Mouse (Mus musculus): ENCODE measurements around the gene Lekr1. TPM values are rescaled to one million over a fixed set of nuclear protein-coding genes. Genes with fewer than 3 reads are reported as not detected.

Gene Lekr1
- total and polyA plus RNA-seq, 2 experiments from 2014 or later: 2.2 to 4.1 TPM

- Histone ChIP-seq H3K27ac (ENCODE audit: low read depth, low read length) (no peak overlapping the region), H3K9me3 (ENCODE audit: low read length) (no peaks in the 10 kb centered on the region), H3K9ac (replicated peaks; ENCODE audit: low read length, poor library complexity, severe bottlenecking) (no peak overlapping the region), H3K4me1 (ENCODE audit: insufficient read depth, low read length) (peaks cover 8% of the 10 kb centered on the region; the same call in 1 of the 2 replicates), H3K4me3 (ENCODE audit: low read depth, low read length) (no peak overlapping the region), H3K27me3 (ENCODE audit: insufficient read depth, low read length) (no peaks in the 10 kb centered on the region), H3K36me3 (ENCODE audit: insufficient read depth, low read length) (no peaks in the 10 kb centered on the region), H3K4me2 (ENCODE audit: low read depth, low read length, poor library complexity, severe bottlenecking) (no peak overlapping the region)
- ATAC-seq (ENCODE audit: low FRiP score) (no peak), DNase-seq (ENCODE audit: low spot score) (no peak)
- WGBS: 42% methylated on average over 16 of the region's 16 CpGs
- TF ChIP-seq CTCF (IDR thresholded peaks at IDR 0.05): no peak
Measured at GRCm38 (mm10) chr3:65830801-65831200, 164.8 kb downstream of the Lekr1 start.

- no peak overlapping the region for H3K4me3 ChIP-seq (ENCODE audit: low read depth, low read length)
- H3K9ac ChIP-seq (replicated peaks; ENCODE audit: low read length, poor library complexity, severe bottlenecking): no peak overlapping the region
- H3K27ac ChIP-seq (ENCODE audit: low read depth, low read length): no peak overlapping the region
- ATAC-seq (ENCODE audit: low FRiP score) (no peak), DNase-seq (ENCODE audit: low spot score) (no peak)
- peaks cover 8% of the 10 kb centered on the region; the same call in 1 of the 2 replicates for H3K4me1 ChIP-seq (ENCODE audit: insufficient read depth, low read length)
- WGBS: 84% methylated on average over 7 of the region's 7 CpGs
- H3K4me2 ChIP-seq (ENCODE audit: low read depth, low read length, poor library complexity, severe bottlenecking): no peak overlapping the region
- H3K27me3 ChIP-seq (ENCODE audit: insufficient read depth, low read length): no peaks in the 10 kb centered on the region
- no peak for TF ChIP-seq CTCF (IDR thresholded peaks at IDR 0.05)
- no peaks in the 10 kb centered on the region for H3K36me3 ChIP-seq (ENCODE audit: insufficient read depth, low read length)
- no peaks in the 10 kb centered on the region for H3K9me3 ChIP-seq (ENCODE audit: low read length)
Measured at GRCm38 (mm10) chr3:65832398-65832797, 166.4 kb downstream of the Lekr1 start.

GRCm38 (mm10) chr3:65836435-65836834, 170.4 kb downstream of the Lekr1 start:
- WGBS: 46% methylated on average over 5 of the region's 5 CpGs
- Histone ChIP-seq H3K9ac (replicated peaks; ENCODE audit: low read length, poor library complexity, severe bottlenecking) (no peak overlapping the region), H3K4me2 (ENCODE audit: low read depth, low read length, poor library complexity, severe bottlenecking) (no peak overlapping the region), H3K4me3 (ENCODE audit: low read depth, low read length) (no peak overlapping the region), H3K36me3 (ENCODE audit: insufficient read depth, low read length) (no peaks in the 10 kb centered on the region), H3K27me3 (ENCODE audit: insufficient read depth, low read length) (no peaks in the 10 kb centered on the region), H3K9me3 (ENCODE audit: low read length) (no peaks in the 10 kb centered on the region), H3K27ac (ENCODE audit: low read depth, low read length) (no peak overlapping the region), H3K4me1 (ENCODE audit: insufficient read depth, low read length) (no peaks in the 10 kb centered on the region)
- TF ChIP-seq CTCF (IDR thresholded peaks at IDR 0.05): no peak
- ATAC-seq (ENCODE audit: low FRiP score): no peak
- no peak for DNase-seq (ENCODE audit: low spot score)

- no peak overlapping the region for H3K27ac ChIP-seq (ENCODE audit: low read depth, low read length)
- no peak overlapping the region for H3K4me2 ChIP-seq (ENCODE audit: low read depth, low read length, poor library complexity, severe bottlenecking)
- H3K4me3 ChIP-seq (ENCODE audit: low read depth, low read length): no peak overlapping the region
- no peaks in the 10 kb centered on the region for H3K4me1 ChIP-seq (ENCODE audit: insufficient read depth, low read length)
- ATAC-seq (ENCODE audit: low FRiP score): no peak
- H3K9me3 ChIP-seq (ENCODE audit: low read length): no peaks in the 10 kb centered on the region
- no peak for DNase-seq (ENCODE audit: low spot score)
- peak; percentile 38 for TF ChIP-seq CTCF (IDR thresholded peaks at IDR 0.05)
- H3K9ac ChIP-seq (replicated peaks; ENCODE audit: low read length, poor library complexity, severe bottlenecking): no peak overlapping the region
- H3K36me3 ChIP-seq (ENCODE audit: insufficient read depth, low read length): no peaks in the 10 kb centered on the region
- H3K27me3 ChIP-seq (ENCODE audit: insufficient read depth, low read length): no peaks in the 10 kb centered on the region
Measured at GRCm38 (mm10) chr3:65839664-65840063, 173.6 kb downstream of the Lekr1 start.

- DNase-seq (ENCODE audit: low spot score) (no peak), ATAC-seq (ENCODE audit: low FRiP score) (no peak)
- no peaks in the 10 kb centered on the region for H3K27me3 ChIP-seq (ENCODE audit: insufficient read depth, low read length)
- no peaks in the 10 kb centered on the region for H3K9me3 ChIP-seq (ENCODE audit: low read length)
- H3K36me3 ChIP-seq (ENCODE audit: insufficient read depth, low read length): no peaks in the 10 kb centered on the region
- H3K27ac ChIP-seq (ENCODE audit: low read depth, low read length): no peak overlapping the region
- no peak overlapping the region for H3K9ac ChIP-seq (replicated peaks; ENCODE audit: low read length, poor library complexity, severe bottlenecking)
- no peak overlapping the region for H3K4me3 ChIP-seq (ENCODE audit: low read depth, low read length)
- no peak for TF ChIP-seq CTCF (IDR thresholded peaks at IDR 0.05)
- H3K4me1 ChIP-seq (ENCODE audit: insufficient read depth, low read length): no peaks in the 10 kb centered on the region
- WGBS: 81% methylated on average over 8 of the region's 8 CpGs
- H3K4me2 ChIP-seq (ENCODE audit: low read depth, low read length, poor library complexity, severe bottlenecking): no peak overlapping the region
Measured at GRCm38 (mm10) chr3:65841175-65841574, 175.1 kb downstream of the Lekr1 start.

GRCm38 (mm10) chr3:65842515-65843184, 176.6 kb downstream of the Lekr1 start:
- Histone ChIP-seq H3K4me2 (ENCODE audit: low read depth, low read length, poor library complexity, severe bottlenecking) (no peak overlapping the region), H3K4me3 (ENCODE audit: low read depth, low read length) (no peak overlapping the region), H3K4me1 (ENCODE audit: insufficient read depth, low read length) (no peaks in the 10 kb centered on the region), H3K27ac (ENCODE audit: low read depth, low read length) (no peak overlapping the region), H3K9me3 (ENCODE audit: low read length) (no peaks in the 10 kb centered on the region), H3K9ac (replicated peaks; ENCODE audit: low read length, poor library complexity, severe bottlenecking) (no peak overlapping the region), H3K36me3 (ENCODE audit: insufficient read depth, low read length) (no peaks in the 10 kb centered on the region), H3K27me3 (ENCODE audit: insufficient read depth, low read length) (no peaks in the 10 kb centered on the region)
- 86% methylated on average over 5 of the region's 5 CpGs for WGBS
- DNase-seq (ENCODE audit: low spot score): no peak
- no peak for TF ChIP-seq CTCF (IDR thresholded peaks at IDR 0.05)
- ATAC-seq (ENCODE audit: low FRiP score): no peak
